ENCODE assay signal across 10 mouse cellular contexts in the genomic region with DNA sequence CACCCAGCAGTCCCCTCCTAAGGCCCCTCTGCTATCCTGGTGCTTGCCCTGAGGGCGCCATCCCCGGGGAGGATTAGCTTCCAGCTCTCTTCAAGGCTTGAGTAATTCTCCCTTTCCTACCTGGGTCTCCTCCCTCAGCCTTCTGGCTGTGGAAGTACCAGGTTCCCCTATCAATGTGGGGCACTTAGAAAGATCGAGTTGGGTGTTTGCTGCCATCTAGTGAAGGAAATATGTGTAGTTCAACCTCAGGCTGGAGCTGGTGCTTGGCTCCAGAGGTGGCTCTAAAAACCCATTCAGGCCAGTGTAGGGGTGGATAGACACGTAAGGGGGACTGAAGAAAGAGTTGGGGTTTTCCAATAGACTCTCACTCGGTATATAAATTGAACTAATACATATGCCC. TPM values are rescaled to one million over a fixed set of nuclear protein-coding genes. Genes with fewer than 3 reads are reported as not detected.
DNase-seq lines count a peak whose midpoint lies in the region; ATAC-seq and TF ChIP-seq lines count a peak whose summit lies in the region.
"Had no signal": no experiment of that assay in that cellular context is flagged by ENCODE, and none has a peak within 500 bp of the region (broad histone marks: within the 10 kb centered on the region; RNA-seq: fewer than 3 reads in every experiment).

No protein-coding gene starts in this region.

- no peaks in the 10 kb centered on the region for H3K36me3 ChIP-seq in kidney, adult 2 months (ENCODE audit: control insufficient read depth, insufficient read depth, low read length)
- no peaks in the 10 kb centered on the region for H3K36me3 ChIP-seq in kidney, embryonic 15.5 days
- no peaks in the 10 kb centered on the region for H3K36me3 ChIP-seq in ES-Bruce4 (ENCODE audit: control insufficient read depth, insufficient read depth, low read length, poor library complexity, severe bottlenecking)
- H3K36me3 ChIP-seq in hindbrain, embryonic 15.5 days, result no peaks in the 10 kb centered on the region
- H3K36me3 ChIP-seq: embryonic facial prominence, embryonic 13.5 days; limb, embryonic 12.5 days had no signal

- DNase-seq in kidney, adult 2 months, result peak; percentile 17
- peak; percentile 28 for DNase-seq in c-Kit-positive CD71-negative TER-119-negative erythroid progenitor cells, embryonic 14.5 days (ENCODE audit: low read depth)
- DNase-seq in lung, postnatal 14 days, result peak; percentile 13
- peak; percentile 11 to 43 for DNase-seq in thymus, postnatal 10 days (ENCODE audit: low spot score in 2 of 2)
- no peak for DNase-seq in urinary bladder, postnatal 14 days (ENCODE audit: low spot score)

- H3K4me3 ChIP-seq in kidney, adult 2 months (ENCODE audit: insufficient read depth, low read depth, low read length), result no peak overlapping the region
- H3K4me3 ChIP-seq in kidney, embryonic 15.5 days (replicated peaks), result no peak overlapping the region
- no peak overlapping the region for H3K4me3 ChIP-seq in ES-Bruce4 (ENCODE audit: low read depth, low read length)
- no peak overlapping the region for H3K4me3 ChIP-seq in hindbrain, embryonic 15.5 days
- H3K4me3 ChIP-seq: embryonic facial prominence, embryonic 13.5 days; limb, embryonic 12.5 days had no signal

- no peak for TF ChIP-seq EP300 in ES-Bruce4 (IDR thresholded peaks at IDR 0.05; ENCODE audit: insufficient read depth, low read depth, low read length)

- H3K4me1 ChIP-seq in kidney, adult 2 months (ENCODE audit: control insufficient read depth, insufficient read depth, low read length), result no peaks in the 10 kb centered on the region
- H3K4me1 ChIP-seq in kidney, embryonic 15.5 days, result no peaks in the 10 kb centered on the region
- H3K4me1 ChIP-seq in ES-Bruce4 (ENCODE audit: control insufficient read depth, insufficient read depth, low read length), result no peaks in the 10 kb centered on the region
- no peaks in the 10 kb centered on the region for H3K4me1 ChIP-seq in hindbrain, embryonic 15.5 days (replicated peaks)
- H3K4me1 ChIP-seq: embryonic facial prominence, embryonic 13.5 days; limb, embryonic 12.5 days had no signal

- no peaks in the 10 kb centered on the region for H3K27me3 ChIP-seq in kidney, adult 2 months (replicated peaks; ENCODE audit: control insufficient read depth, insufficient read depth, low read length)
- H3K27me3 ChIP-seq in kidney, embryonic 15.5 days, result 0 out of 2 replicates have a peak, but pooled peaks cover 4% of the 10 kb centered on the region
- no peaks in the 10 kb centered on the region for H3K27me3 ChIP-seq in ES-Bruce4 (ENCODE audit: control insufficient read depth, insufficient read depth, low read length, poor library complexity, severe bottlenecking)
- no peaks in the 10 kb centered on the region for H3K27me3 ChIP-seq in hindbrain, embryonic 15.5 days
- H3K27me3 ChIP-seq: embryonic facial prominence, embryonic 13.5 days; limb, embryonic 12.5 days had no signal

- no peak for TF ChIP-seq POLR2A in kidney, adult 2 months (IDR thresholded peaks at IDR 0.05; ENCODE audit: low read depth, low read length)
- no peak for TF ChIP-seq POLR2A in ES-Bruce4 (IDR thresholded peaks at IDR 0.05; ENCODE audit: insufficient read depth, low read length)

- 8% methylated on average over 5 of the region's 5 CpGs for WGBS in kidney, adult 2 months
- WGBS in kidney, embryonic 15.5 days, result 17% methylated on average over 5 of the region's 5 CpGs
- WGBS in hindbrain, embryonic 15.5 days, result 17% methylated on average over 5 of the region's 5 CpGs

- no peak overlapping the region for H3K9ac ChIP-seq in kidney, embryonic 15.5 days
- no peak overlapping the region for H3K9ac ChIP-seq in ES-Bruce4 (ENCODE audit: low read depth, poor library complexity, severe bottlenecking)
- no peak overlapping the region for H3K9ac ChIP-seq in hindbrain, embryonic 15.5 days
- H3K9ac ChIP-seq: embryonic facial prominence, embryonic 13.5 days; limb, embryonic 12.5 days had no signal

- no peaks in the 10 kb centered on the region for H3K9me3 ChIP-seq in kidney, embryonic 15.5 days (replicated peaks)
- H3K9me3 ChIP-seq in ES-Bruce4 (replicated peaks; ENCODE audit: control insufficient read depth, insufficient read depth, low read length, poor library complexity, severe bottlenecking), result no peaks in the 10 kb centered on the region
- no peaks in the 10 kb centered on the region; the same call in 1 of the 2 replicates for H3K9me3 ChIP-seq in hindbrain, embryonic 15.5 days
- H3K9me3 ChIP-seq: embryonic facial prominence, embryonic 13.5 days had no signal

- no peak for ATAC-seq in kidney, embryonic 15.5 days (replicated peaks; ENCODE audit: low FRiP score)
- ATAC-seq in hindbrain, embryonic 15.5 days (ENCODE audit: low FRiP score, low read depth), result 0 out of 2 replicates have a peak, but pooled peaks have one; percentile 48

- TF ChIP-seq CTCF in kidney, adult 2 months (conservative IDR thresholded peaks at IDR 0.05; ENCODE audit: insufficient read depth, insufficient read length, low read depth, low read length), result peak; percentile 40; the same call in 1 of the 2 replicates
- TF ChIP-seq CTCF in ES-Bruce4 (IDR thresholded peaks at IDR 0.05; ENCODE audit: low read depth, low read length), result peak; percentile 37

- H3K27ac ChIP-seq in kidney, adult 2 months (ENCODE audit: insufficient read depth, low read depth, low read length), result no peak overlapping the region
- H3K27ac ChIP-seq in kidney, embryonic 15.5 days, result no peak overlapping the region
- H3K27ac ChIP-seq in ES-Bruce4 (ENCODE audit: insufficient read depth, low read length), result no peak overlapping the region
- H3K27ac ChIP-seq in hindbrain, embryonic 15.5 days (replicated peaks), result no peak overlapping the region
- H3K27ac ChIP-seq: embryonic facial prominence, embryonic 13.5 days; limb, embryonic 12.5 days had no signal

- no peak overlapping the region for H3K4me2 ChIP-seq in kidney, embryonic 15.5 days
- H3K4me2 ChIP-seq in hindbrain, embryonic 15.5 days, result no peak overlapping the region
- H3K4me2 ChIP-seq: embryonic facial prominence, embryonic 13.5 days; limb, embryonic 12.5 days had no signal

RNA-seq across cellular contexts. Expression of gene Scn10a, which starts 32.4 kb away (rescaled TPM):
- polyA plus RNA-seq in kidney, adult 2 months (2012; rRNA removed), result not detected in 2 replicates
- not detected in 2 replicates for polyA plus RNA-seq in kidney, embryonic 15.5 days (2015; fragmentation: Nextera tagmentation; extraction: Ambion mirVana)
- not detected in 2 replicates for polyA plus RNA-seq in ES-Bruce4 (2011; ENCODE audit: insufficient read depth, insufficient read length, low read depth, missing spikeins)
- polyA plus RNA-seq in hindbrain, embryonic 15.5 days (2015; fragmentation: Nextera tagmentation; extraction: Ambion mirVana), result 0.35 and 1.1 TPM in 2 replicates
- polyA plus RNA-seq: embryonic facial prominence, embryonic 13.5 days had no signal
